Mouse (Mus musculus) gastrocnemius, postnatal 36 days (tissue): ENCODE data around the gene Usp28. TPM values are rescaled to one million over a fixed set of nuclear protein-coding genes. Genes with fewer than 3 reads are reported as not detected.
A peak's percentile ranks its signal among the peaks of the same experiment; 100 is the strongest.

Experiments
- DNase-seq, 2 experiments: peaks; one replicate each; pipeline ENCODE4 v3.0.0; 2022
- intact Hi-C: fragments of 180-260 bp; cut with DNase I; formaldehyde crosslinking; loops from one replicate; pipeline ENCODE4 v1.15.1; 2025
- total RNA-seq, 2 experiments: library from RNA; stranded (reverse); gene quantifications; 2 replicates each; pipeline ENCODE4 v1.2.3; 2021

The Usp28 gene
- total RNA-seq, 2 experiments from 2014 or later = 68.2 to 77.8 TPM

DNA sequence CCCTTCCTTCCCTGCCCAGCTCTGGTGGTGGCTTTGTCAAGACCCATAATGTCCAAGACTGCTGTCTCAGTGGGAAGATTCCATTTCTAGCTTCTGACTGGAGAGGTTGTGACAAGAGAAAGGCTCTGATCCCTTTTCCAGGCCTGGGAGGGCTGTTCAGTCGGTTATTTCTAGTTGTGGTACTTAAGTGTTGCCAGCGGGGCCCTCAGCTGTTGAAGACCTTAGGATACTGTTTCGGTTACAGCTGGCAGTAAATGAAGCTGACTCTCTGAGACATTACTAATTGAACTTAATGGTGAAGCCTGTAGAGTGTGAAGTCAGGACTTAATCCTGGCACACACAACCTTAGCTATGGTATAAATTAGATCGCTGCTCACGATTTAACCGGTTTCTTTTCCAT lies 14.1 kb downstream of the Usp28 start:
- intact Hi-C loops = no loop called here

DNA sequence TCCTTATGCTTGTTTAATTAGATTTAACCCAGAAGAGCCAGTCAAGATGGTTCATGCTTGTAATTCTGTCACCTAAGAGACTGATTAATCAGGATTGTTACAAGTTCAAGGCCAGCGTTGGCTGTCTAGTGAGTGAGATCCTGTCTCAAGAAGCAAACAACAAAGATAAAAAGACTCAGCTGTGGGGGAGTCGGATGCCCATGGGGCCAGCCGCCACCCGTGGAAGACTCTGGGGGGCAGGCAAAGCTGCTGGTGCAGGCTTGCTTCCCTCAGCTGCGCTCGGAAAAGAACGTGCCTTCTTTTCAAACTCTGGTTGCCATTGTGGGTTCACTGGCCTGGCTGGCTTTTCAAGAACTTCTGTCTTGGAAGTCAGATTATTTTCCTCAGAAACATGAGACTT lies 30.6 kb downstream of the Usp28 start:
- intact Hi-C loops = no loop called here
- no peak for DNase-seq

More for the DNA sequence above, 14.1 kb downstream of the Usp28 start:
- DNase-seq = no peak

DNA sequence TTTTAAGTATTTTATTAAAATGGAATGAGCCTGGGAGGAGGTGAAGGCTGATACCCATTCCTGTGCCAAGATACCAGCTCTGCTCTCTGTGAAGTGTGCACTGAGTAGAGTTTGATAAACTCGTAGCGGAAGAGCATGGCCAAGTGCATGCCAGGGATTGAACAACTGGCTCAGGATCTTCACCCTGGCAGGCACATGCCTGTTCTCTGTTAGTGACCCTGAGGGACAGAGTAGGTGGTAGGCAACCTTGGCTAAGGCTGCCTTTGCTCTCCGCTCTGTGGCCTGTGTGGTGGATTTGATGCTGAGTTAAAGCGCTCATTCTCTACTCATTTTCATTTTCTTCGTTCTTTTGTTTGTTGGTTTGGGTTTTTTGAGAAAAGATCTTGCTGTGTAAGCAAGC lies 36.1 kb downstream of the Usp28 start:
- intact Hi-C loops = no loop called here

GRCm38 (mm10) chr9:49023956-49024355 lies 38.8 kb downstream of the Usp28 start:
- intact Hi-C loops = no loop called here
- no peak for DNase-seq

More for the DNA sequence above, 36.1 kb downstream of the Usp28 start:
- DNase-seq = no peak

DNA sequence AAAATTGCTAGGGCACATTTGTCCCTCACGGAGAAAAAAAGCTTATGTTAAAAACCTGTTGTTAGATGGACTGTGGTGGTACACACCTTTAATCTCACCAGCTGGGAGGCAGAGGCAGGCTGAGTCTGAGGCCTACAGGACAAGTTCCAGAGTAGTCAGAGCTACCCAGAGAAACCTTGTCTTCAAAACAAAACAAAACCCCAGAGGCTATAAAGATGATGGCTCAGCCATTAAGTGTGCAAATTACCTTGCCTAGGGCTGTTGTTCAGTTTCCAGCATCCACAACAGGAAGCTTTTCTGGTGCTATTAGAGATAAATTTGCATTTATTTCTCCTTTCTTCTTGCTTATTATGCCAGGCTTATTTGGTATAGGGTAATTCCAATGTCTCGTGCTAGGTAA lies 39.4 kb downstream of the Usp28 start:
- intact Hi-C loops = no loop called here
- DNase-seq = no peak

DNA sequence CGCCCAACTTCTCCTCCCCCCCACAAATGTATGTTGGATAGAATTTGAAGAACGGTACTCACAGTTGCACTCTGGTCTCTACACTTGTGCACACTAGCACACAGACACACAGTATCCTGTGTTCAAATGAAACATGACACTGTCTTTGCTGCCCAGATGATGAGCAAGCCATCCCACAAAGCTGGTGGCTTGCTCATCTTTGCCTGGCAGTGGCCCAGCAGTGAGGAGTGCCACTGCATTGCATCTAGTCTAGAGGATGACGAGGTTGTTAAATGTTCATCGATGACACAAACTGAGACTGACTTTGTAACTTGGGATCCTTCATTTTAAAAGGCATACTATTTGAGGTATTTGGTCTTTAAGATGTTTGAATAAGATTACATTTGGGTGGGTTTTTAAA lies 49.6 kb downstream of the Usp28 start:
- no peak for DNase-seq
- intact Hi-C loops = no loop called here

GRCm38 (mm10) chr9:49050901-49051300 lies 65.7 kb downstream of the Usp28 start:
- intact Hi-C loops = no loop called here
- no peak for DNase-seq

DNA sequence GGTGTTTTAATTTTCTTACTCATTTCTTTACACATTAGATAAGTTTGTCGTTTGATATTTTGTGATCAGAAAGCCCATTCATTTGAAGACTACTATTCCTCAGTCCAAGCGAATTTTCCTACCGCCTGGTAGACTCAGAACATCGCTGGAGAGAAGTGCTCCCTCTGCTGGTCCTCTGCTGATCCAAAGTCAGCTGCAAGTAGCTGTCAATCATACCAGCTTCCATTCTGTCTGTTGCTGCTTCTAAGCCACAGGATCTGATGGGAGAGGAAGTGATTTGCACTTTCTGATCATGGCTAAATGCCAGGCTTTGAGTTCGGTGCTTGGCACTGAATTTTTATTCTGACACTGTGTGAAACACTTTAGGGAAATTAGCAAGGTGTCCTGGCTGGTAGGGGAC lies 66.2 kb downstream of the Usp28 start:
- intact Hi-C loops = no loop called here
- DNase-seq = peak in 1 of 2 experiments; percentile 57

- intact Hi-C loops = no loop called here
- DNase-seq = no peak
Observed at GRCm38 (mm10) chr9:49054028-49054427, 68.9 kb downstream of the Usp28 start.

GRCm38 (mm10) chr9:49055333-49056205 lies 70.4 kb downstream of the Usp28 start, which contains the start of gene Zw10:
Gene Zw10 (plus strand): TSS chr9:49055613.
- intact Hi-C loops = no loop called here
- peak; percentile 87 to 90 for DNase-seq

DNA sequence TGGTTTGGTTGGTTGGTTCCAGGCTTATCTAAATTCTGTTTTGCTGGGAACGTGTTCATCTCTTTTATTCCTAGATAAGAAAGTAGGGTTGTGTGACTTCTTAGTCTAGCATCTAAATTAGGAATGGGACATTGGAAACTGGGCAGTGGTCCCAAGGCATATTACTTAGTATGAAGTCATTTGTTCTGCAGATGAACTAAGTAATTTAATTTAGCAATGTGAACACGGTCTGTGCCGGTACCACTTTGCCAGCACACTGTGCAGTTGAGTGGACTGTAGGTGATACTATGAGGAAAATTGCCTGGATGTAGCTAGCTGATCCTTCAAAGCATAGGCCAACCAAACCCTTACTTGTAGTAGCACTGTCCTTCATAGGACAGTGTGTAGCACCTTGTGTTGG lies 91.7 kb downstream of the Usp28 start:
- DNase-seq = no peak
- intact Hi-C loops = no loop called here

DNA sequence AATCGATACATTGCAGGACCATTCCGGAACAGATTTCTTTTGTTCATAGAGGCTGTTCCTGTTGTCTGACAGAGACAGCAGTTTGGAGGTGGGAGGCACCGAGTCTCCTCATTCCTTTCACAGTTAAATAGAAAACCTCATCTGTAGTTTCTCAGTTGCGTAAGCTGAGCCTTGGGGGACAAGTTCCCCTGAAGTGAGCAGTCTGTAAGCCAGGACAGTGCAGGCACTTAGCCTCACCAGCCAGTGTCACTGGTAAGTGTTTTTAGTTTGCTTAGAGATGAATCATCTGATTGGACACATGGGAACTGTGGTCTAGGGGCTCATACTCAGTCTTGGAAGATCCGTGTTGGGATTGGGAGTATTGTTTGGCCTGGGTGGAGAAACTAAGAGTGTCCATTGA lies 95.9 kb downstream of the Usp28 start, which contains the start of gene Tmprss5:
TSS of gene Tmprss5 (plus strand) at position 154 of the 400 bp plus-strand sequence.
- intact Hi-C loops = loop anchor here (1.0 kb wide), 1 partner anchor 408 kb away; no protein-coding TSS in a partner anchor
- DNase-seq = no peak

DNA sequence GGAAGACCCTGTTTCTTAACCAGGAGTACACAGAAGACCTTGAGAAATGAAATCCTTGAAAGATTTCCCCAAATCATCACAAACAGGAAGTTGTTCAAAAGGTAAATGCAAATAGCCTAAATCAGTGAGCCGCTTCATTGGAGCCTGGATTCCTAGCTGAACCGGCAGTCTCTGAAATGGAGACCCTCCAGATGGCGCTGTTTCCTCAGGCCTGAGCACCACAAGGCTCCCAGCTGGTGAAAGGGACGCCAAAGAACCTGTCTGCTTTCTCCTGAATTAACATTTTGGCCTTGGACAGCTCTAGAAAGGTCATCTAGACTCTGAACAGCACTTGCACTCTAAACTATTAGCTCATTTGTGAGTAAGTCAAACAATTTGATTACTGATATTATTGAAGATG lies 96.4 kb downstream of the Usp28 start:
- intact Hi-C loops = loop anchor here (1.0 kb wide), 1 partner anchor 408 kb away; no protein-coding TSS in a partner anchor
- DNase-seq = peak; percentile 28 to 59

DNA sequence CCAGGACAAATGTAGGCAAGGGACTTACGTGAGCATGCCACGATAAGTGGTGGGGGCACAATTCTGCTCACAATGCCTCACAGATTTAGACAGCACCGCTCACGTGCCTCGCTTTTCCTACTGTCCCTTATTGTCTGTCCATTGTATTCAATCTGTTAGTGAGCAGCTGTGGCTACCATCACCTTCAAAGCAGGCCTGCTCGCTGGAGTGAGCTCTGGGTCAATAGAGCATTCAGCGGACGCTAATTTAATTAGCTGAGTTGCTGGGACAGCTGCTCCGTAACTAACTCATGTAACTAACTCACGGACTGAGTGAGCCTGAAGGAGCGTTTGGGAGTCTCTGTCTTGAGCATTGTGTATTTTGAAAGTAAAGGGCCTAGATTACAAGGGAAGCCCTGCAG lies 102.1 kb downstream of the Usp28 start:
- intact Hi-C loops = no loop called here
- no peak for DNase-seq

Other genes starting within 250 kb of the Usp28 start
- 100 to 1,000 TPM; 129 to 168 TPM for gene Zbtb16, start 149.2 kb upstream of the Usp28 start, total RNA-seq
- gene Htr3a, start 74.3 kb upstream of the Usp28 start, total RNA-seq = not detected
- gene Htr3b, start 20.4 kb upstream of the Usp28 start, total RNA-seq = not detected
- gene Zw10, start 70.2 kb downstream of the Usp28 start, total RNA-seq = 1 to 10 TPM; 7.4 to 8.4 TPM
- gene Tmprss5, start 95.9 kb downstream of the Usp28 start, total RNA-seq = under 1 TPM in 1 of 2 experiments, not detected in 1; 0.42 TPM